Mouse (Mus musculus): ENCODE data around the gene Itih5. TPM values are rescaled to one million over a fixed set of nuclear protein-coding genes. Genes with fewer than 3 reads are reported as not detected.

Itih5 gene
- total and polyA plus RNA-seq, 3 experiments = not detected

GRCm38 (mm10) chr2:10137320-10137719 is 16.1 kb upstream of the Itih5 start:
- Histone ChIP-seq H3K27me3 (ENCODE audit: control insufficient read depth in 1 of 2, insufficient read depth in 2 of 2, low read length in 2 of 2) (no peaks in the 10 kb centered on the region; a peak in 1 of 4 replicates), H3K79me2 (ENCODE audit: control insufficient read depth, insufficient read depth, low read length, poor library complexity) (no peaks in the 10 kb centered on the region), H3K4me1 (ENCODE audit: control insufficient read depth in 1 of 2, insufficient read depth in 2 of 2, low read length in 2 of 2) (no peaks in the 10 kb centered on the region), H3K36me3 (ENCODE audit: control insufficient read depth in 1 of 2, insufficient read depth in 2 of 2, low read length in 2 of 2) (no peaks in the 10 kb centered on the region), H3K9me3 (replicated peaks; ENCODE audit: insufficient read depth, low read length) (no peaks in the 10 kb centered on the region), H3K27ac (ENCODE audit: control insufficient read depth, low read depth, low read length) (no peak overlapping the region), H3K4me3 (ENCODE audit: control insufficient read depth in 1 of 2, insufficient read depth in 1 of 2, low read depth in 2 of 2, low read length in 2 of 2) (no peak overlapping the region), H3K9ac (ENCODE audit: control insufficient read depth, low read depth, low read length, poor library complexity, severe bottlenecking) (no peak overlapping the region)
- TF ChIP-seq SIN3A (IDR thresholded peaks at IDR 0.05; ENCODE audit: low read length) (no peak), POLR2AphosphoS2 (IDR thresholded peaks at IDR 0.05; ENCODE audit: low read length) (no peak), ZC3H11A (IDR thresholded peaks at IDR 0.05; ENCODE audit: low read depth, low read length) (no peak), MYC (IDR thresholded peaks at IDR 0.05; ENCODE audit: low read depth, low read length) (no peak), GATA1 (IDR thresholded peaks at IDR 0.05; ENCODE audit: low read depth, low read length) (no peak), BHLHE40 (IDR thresholded peaks at IDR 0.05; ENCODE audit: borderline replicate concordance, low read depth, low read length) (no peak), CTCF (IDR thresholded peaks at IDR 0.05 in 2 of 3, conservative IDR thresholded peaks at IDR 0.05 in 1 of 3; ENCODE audit: control insufficient read depth in 1 of 3, insufficient read depth in 1 of 3, low read depth in 2 of 3, low read length in 3 of 3, poor library complexity in 1 of 3, severe bottlenecking in 1 of 3) (no peak), RCOR1 (IDR thresholded peaks at IDR 0.05; ENCODE audit: low read depth, low read length) (no peak), UBTF (IDR thresholded peaks at IDR 0.05; ENCODE audit: borderline replicate concordance, insufficient read depth, low read depth, low read length) (no peak), USF2 (IDR thresholded peaks at IDR 0.05; ENCODE audit: borderline replicate concordance in 1 of 2, insufficient read depth in 1 of 2, low read depth in 1 of 2, low read length in 2 of 2) (no peak), NELFE (IDR thresholded peaks at IDR 0.05; ENCODE audit: low read depth, low read length) (no peak), KAT2A (conservative IDR thresholded peaks at IDR 0.05; ENCODE audit: low read depth, low read length) (no peak), JUND (IDR thresholded peaks at IDR 0.05; ENCODE audit: low read depth, low read length) (no peak), ZNF384 (IDR thresholded peaks at IDR 0.05; ENCODE audit: low read depth, low read length) (no peak), ZMIZ1 (IDR thresholded peaks at IDR 0.05; ENCODE audit: low read depth, low read length) (no peak), GABPA (IDR thresholded peaks at IDR 0.05; ENCODE audit: low read depth, low read length) (no peak), CHD2 (IDR thresholded peaks at IDR 0.05; ENCODE audit: low read length) (no peak)
- no peak for DNase-seq (ENCODE audit: low read depth, low spot score)

DNA sequence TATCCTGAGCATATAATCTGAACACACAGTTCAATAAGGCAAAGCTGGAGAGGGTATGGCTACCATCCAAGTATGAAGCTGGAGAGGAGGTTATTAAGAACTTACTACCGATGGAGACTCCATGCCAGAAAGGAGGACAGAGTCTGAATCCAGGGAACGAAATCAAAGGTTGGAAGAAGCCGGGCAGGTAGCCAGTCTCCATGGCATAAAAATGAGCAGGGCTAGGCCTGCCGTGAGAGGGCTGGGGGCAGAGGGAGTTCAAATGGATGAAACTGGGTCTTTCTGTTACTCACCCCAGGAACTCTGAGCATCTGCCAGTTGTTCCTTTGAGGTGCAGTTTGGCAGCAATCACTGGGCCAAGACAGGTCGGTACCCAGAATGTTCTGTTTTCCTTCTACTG is 12.9 kb upstream of the Itih5 start:
- DNase-seq (ENCODE audit: low read depth, low spot score) = no peak
- no peaks in the 10 kb centered on the region for H3K9me3 ChIP-seq (replicated peaks; ENCODE audit: insufficient read depth, low read length)
- TF ChIP-seq MYC (IDR thresholded peaks at IDR 0.05; ENCODE audit: low read depth, low read length) = no peak

More for the DNA sequence above, 12.9 kb upstream of the Itih5 start:
- no peaks in the 10 kb centered on the region; a peak in 1 of 4 replicates for H3K27me3 ChIP-seq (ENCODE audit: control insufficient read depth in 1 of 2, insufficient read depth in 2 of 2, low read length in 2 of 2)
- no peak overlapping the region for H3K9ac ChIP-seq (ENCODE audit: control insufficient read depth, low read depth, low read length, poor library complexity, severe bottlenecking)
- H3K79me2 ChIP-seq (ENCODE audit: control insufficient read depth, insufficient read depth, low read length, poor library complexity) = no peaks in the 10 kb centered on the region
- no peak overlapping the region for H3K4me3 ChIP-seq (ENCODE audit: control insufficient read depth in 1 of 2, insufficient read depth in 1 of 2, low read depth in 2 of 2, low read length in 2 of 2)
- no peaks in the 10 kb centered on the region for H3K36me3 ChIP-seq (ENCODE audit: control insufficient read depth in 1 of 2, insufficient read depth in 2 of 2, low read length in 2 of 2)
- 0 out of 4 replicates have a peak, but pooled peaks cover 0 to 3% of the 10 kb centered on the region in 2 experiments for H3K4me1 ChIP-seq (ENCODE audit: control insufficient read depth in 1 of 2, insufficient read depth in 2 of 2, low read length in 2 of 2)
- H3K27ac ChIP-seq (ENCODE audit: control insufficient read depth, low read depth, low read length) = no peak overlapping the region
